Mouse (Mus musculus) megakaryocyte, embryonic 14.5 days (primary cell): Measurements from ENCODE around the gene Olfr70. TPM values are rescaled to one million over a fixed set of nuclear protein-coding genes. Genes with fewer than 3 reads are reported as not detected.

ENCODE experiments used
- H3K27me3 ChIP-seq: replicated peaks from 2 replicates; pipeline ENCODE3; 2012; ENCODE audit warnings: inconsistent platforms
- H3K36me3 ChIP-seq: replicated peaks from 2 replicates; pipeline ENCODE3; 2012; ENCODE audit warnings: low read length, inconsistent platforms, mixed read lengths
- H3K4me1 ChIP-seq: 2 replicates; pipeline ENCODE4 v1.6.1; 2012; ENCODE audit warnings: inconsistent platforms
- H3K4me3 ChIP-seq: replicated peaks from 2 replicates; pipeline ENCODE3; 2012; ENCODE audit warnings: moderate library complexity, mild to moderate bottlenecking, inconsistent platforms
- H3K9me3 ChIP-seq: 2 replicates; pipeline ENCODE4 v1.6.1; 2012; ENCODE audit warnings: inconsistent platforms
- FLI1 ChIP-seq: IDR thresholded peaks from 2 replicates; pipeline ENCODE4 v1.6.1; 2012; ENCODE audit warnings: low read length, inconsistent platforms, mixed read lengths
- GATA1 ChIP-seq: IDR thresholded peaks from 3 replicates; pipeline ENCODE4 v1.6.1; 2012; ENCODE audit warnings: mixed read lengths, low read length, inconsistent platforms, borderline replicate concordance
- polyA plus RNA-seq: library from polyadenylated mRNA; stranded (reverse); fragments of >175 nt; gene quantifications from 2 replicates; pipeline ENCODE4 v1.2.3, GENCODE M21; 2012; ENCODE audit warnings: low replicate concordance; ENCODE audit not compliant: insufficient read depth

Olfr70 gene
- polyA plus RNA-seq, 1 experiment: not detected

DNA sequence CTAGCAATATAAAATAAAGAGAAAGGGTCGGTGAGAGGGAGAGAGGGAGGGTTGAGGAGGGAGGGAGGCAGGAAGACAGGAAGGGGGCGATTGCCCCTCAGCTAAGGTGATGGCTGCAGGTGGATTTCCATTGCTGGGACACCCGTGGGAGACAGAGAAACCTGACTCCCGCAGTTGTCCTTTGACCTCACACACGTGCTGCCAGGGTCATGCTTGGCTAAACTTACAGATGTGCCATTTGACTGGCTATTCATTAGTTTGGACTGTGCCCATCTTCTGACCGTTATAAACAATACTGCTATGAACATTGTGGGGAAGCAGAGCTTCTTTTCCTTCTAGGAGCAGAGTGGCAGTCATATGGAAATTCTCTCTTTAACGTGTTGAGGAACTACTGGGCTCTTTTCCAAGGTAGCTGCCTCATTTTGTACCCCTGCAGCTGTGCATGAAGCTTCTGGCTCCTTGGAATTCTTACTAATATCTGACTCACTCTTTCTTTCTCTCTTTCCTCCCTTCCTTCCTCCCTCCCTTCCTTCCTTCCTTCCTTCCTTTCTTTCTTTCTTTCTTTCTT lies 13.1 kb upstream of the Olfr70 start:
- no peaks in the 10 kb centered on the region for H3K36me3 ChIP-seq
- H3K4me1 ChIP-seq: peaks cover 6% of the 10 kb centered on the region; the same call in 1 of the 2 replicates
- peaks cover 48% of the 10 kb centered on the region for H3K27me3 ChIP-seq
- H3K9me3 ChIP-seq: peaks cover 5% of the 10 kb centered on the region
- H3K4me3 ChIP-seq: no peak overlapping the region
- TF ChIP-seq FLI1 (no peak), GATA1 (no peak)

DNA sequence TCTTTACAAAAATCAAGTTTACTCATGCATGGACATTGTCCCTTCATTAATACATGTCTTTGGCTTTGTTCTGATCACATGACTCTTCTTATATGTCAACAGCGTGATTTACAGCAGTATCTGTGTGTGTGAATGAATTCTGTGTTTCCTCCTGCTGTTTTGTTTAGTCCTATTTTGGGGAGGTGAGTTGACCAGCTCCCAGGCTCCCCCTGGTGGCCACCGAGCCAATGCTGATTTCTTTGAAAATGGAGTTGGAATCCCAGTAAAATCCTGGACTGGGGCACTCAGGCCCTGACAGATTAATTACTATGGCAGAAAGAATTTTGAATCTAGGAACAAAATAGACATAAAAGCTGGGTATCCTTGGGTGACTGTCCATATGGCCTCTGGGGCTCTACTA lies 11.2 kb upstream of the Olfr70 start:
- no peaks in the 10 kb centered on the region for H3K36me3 ChIP-seq
- H3K4me3 ChIP-seq: no peak overlapping the region
- no peaks in the 10 kb centered on the region for H3K9me3 ChIP-seq
- H3K27me3 ChIP-seq: peaks cover 56% of the 10 kb centered on the region
- TF ChIP-seq GATA1 (no peak), FLI1 (no peak)
- peaks cover 6% of the 10 kb centered on the region; the same call in 1 of the 2 replicates for H3K4me1 ChIP-seq

DNA sequence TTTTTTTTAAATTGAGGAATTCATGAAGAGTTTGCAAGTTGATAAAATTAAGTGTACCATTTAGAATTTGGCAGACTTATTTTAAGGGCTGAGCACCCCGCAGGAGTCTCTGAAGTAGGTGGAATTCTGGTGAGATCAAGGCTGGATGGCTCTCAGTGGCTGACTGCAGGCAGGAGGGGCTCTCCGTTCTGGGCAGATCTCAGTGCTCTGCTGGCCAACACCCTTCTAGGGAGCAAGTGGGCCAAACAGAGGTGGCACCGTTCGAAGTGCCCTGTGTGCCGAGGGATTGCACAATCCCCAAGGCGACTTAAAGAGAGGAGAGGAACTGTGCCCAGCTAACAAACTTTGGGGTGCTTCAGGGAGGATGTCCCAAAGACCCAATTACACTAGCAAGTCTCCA lies 9.3 kb upstream of the Olfr70 start, which contains the start of gene Olfr71:
TSS of gene Olfr71 (minus strand) at position 387 of the 400 bp plus-strand sequence.
- H3K9me3 ChIP-seq: no peaks in the 10 kb centered on the region
- peaks cover 63% of the 10 kb centered on the region for H3K27me3 ChIP-seq
- no peak within 1 kb of the TSS for H3K4me3 ChIP-seq
- no peaks in the 10 kb centered on the region for H3K36me3 ChIP-seq
- no peak for TF ChIP-seq FLI1
- no peak for TF ChIP-seq GATA1
- H3K4me1 ChIP-seq: no peaks in the 10 kb centered on the region; the same call in 1 of the 2 replicates

DNA sequence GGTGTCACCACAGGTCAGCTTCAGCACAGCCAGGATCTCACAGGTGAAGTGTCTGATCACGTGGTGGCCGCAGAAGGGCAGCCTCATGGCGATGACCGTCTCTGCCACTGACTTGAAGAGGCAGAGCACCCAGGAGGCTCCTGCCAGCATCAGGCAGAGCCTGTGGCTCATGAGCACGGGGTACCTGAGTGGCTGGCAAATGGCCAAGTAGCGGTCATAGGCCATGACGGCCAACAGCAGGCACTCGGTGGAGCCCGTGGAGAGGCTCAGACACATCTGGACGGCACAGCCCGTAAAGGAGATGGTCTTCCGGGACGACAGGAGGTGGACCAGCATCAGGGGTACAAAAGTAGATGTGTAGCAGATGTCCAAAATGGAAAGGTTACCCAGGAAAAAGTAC lies 5.4 kb upstream of the Olfr70 start:
- TF ChIP-seq GATA1 (no peak), FLI1 (no peak)
- H3K4me1 ChIP-seq: no peaks in the 10 kb centered on the region; the same call in 1 of the 2 replicates
- no peaks in the 10 kb centered on the region for H3K9me3 ChIP-seq
- H3K4me3 ChIP-seq: peak overlapping the region; percentile 38
- no peaks in the 10 kb centered on the region for H3K36me3 ChIP-seq
- H3K27me3 ChIP-seq: peaks cover 62% of the 10 kb centered on the region

DNA sequence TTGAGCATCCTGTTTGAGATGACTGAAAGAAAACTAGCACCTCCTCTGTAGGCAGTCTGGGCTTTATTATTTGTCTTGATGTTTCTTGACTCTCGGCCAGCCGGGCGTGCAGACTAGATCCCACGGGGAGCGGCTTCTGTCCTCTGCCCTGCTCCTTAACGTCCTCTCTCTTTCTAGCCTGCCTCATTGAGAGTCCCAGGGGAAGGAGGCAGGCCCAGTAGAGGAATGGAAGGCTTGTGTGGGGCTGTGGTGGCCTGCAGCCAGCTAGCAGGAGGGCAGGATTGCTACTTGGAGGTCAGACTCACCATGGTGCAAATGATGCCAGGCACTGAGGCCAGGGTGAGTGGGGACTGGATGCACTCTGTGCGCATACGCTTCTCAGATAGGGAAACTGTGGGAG lies 3.2 kb upstream of the Olfr70 start:
- Histone ChIP-seq H3K4me1 (no peaks in the 10 kb centered on the region; the same call in 1 of the 2 replicates), H3K4me3 (no peak overlapping the region), H3K9me3 (no peaks in the 10 kb centered on the region), H3K27me3 (peaks cover 52% of the 10 kb centered on the region), H3K36me3 (no peaks in the 10 kb centered on the region)
- TF ChIP-seq FLI1 (no peak), GATA1 (no peak)

DNA sequence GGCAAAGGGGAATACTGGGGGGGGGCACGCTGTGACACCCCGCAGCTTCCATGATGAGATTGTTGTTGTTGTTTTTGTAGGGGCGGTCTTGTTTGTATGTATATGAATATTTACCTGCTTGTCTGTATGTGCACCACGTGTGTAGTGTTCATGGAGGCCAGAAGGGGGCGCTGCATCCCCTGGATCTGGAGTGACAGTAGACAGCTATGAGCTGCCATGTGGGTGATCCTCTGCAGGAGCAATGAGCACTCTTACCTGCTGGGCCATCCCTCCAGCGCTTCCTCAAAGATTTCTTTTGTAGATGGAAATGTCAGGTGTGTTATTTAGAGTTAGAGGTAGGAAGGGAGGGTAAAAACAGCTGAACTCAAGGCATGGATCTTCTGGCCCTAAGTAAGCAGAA lies 2.8 kb upstream of the Olfr70 start:
- Histone ChIP-seq H3K9me3 (no peaks in the 10 kb centered on the region), H3K27me3 (peaks cover 53% of the 10 kb centered on the region), H3K4me3 (no peak overlapping the region), H3K36me3 (no peaks in the 10 kb centered on the region), H3K4me1 (no peaks in the 10 kb centered on the region; the same call in 1 of the 2 replicates)
- TF ChIP-seq FLI1 (no peak), GATA1 (no peak)

DNA sequence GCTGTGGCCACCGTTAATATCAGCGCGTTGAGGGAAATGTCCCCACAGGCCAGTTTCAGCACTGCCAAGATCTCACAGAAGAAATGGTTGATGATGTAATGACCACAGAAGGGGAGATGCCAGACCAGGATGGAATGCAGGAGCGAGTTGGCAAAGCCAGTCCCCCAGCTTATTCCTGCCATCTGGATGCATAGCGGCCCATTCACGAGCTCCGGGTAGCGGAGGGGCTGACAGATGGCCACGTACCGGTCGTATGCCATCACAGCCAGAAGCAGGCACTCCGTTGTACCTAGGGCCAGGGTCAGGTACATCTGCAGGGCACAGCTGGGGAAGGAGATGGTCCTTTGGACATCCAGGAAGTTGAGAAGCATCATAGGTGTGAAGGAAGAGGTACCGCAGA lies 4.0 kb downstream of the Olfr70 start:
- peaks cover 44% of the 10 kb centered on the region for H3K4me1 ChIP-seq
- H3K36me3 ChIP-seq: no peaks in the 10 kb centered on the region
- peaks cover 36% of the 10 kb centered on the region for H3K27me3 ChIP-seq
- H3K9me3 ChIP-seq: no peaks in the 10 kb centered on the region
- H3K4me3 ChIP-seq: no peak overlapping the region
- TF ChIP-seq GATA1 (no peak), FLI1 (no peak)

DNA sequence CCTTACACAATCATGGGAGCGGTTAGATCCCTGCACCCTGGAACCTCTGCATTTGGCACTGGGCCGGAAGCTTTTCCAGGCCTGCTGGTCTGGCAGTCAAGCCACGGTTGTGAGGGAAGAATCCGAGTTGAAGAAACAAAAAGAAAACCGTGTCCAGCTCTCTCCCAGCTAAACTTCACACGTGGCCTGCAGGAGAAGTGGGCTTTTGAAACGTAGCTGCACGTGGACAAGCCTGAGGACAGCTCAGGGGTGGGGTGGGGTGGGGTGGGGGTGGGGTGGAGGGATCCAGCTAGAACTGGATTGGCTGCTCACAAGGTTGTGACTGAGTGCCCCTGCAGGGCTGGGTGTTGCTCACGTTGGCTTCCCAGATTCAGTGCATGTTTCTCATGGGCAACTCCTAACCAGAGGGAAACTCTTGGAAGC lies 5.3 kb downstream of the Olfr70 start:
- Histone ChIP-seq H3K36me3 (no peaks in the 10 kb centered on the region), H3K4me1 (peaks cover 44% of the 10 kb centered on the region), H3K9me3 (no peaks in the 10 kb centered on the region), H3K27me3 (peaks cover 44% of the 10 kb centered on the region), H3K4me3 (no peak overlapping the region)
- TF ChIP-seq GATA1 (no peak), FLI1 (no peak)

DNA sequence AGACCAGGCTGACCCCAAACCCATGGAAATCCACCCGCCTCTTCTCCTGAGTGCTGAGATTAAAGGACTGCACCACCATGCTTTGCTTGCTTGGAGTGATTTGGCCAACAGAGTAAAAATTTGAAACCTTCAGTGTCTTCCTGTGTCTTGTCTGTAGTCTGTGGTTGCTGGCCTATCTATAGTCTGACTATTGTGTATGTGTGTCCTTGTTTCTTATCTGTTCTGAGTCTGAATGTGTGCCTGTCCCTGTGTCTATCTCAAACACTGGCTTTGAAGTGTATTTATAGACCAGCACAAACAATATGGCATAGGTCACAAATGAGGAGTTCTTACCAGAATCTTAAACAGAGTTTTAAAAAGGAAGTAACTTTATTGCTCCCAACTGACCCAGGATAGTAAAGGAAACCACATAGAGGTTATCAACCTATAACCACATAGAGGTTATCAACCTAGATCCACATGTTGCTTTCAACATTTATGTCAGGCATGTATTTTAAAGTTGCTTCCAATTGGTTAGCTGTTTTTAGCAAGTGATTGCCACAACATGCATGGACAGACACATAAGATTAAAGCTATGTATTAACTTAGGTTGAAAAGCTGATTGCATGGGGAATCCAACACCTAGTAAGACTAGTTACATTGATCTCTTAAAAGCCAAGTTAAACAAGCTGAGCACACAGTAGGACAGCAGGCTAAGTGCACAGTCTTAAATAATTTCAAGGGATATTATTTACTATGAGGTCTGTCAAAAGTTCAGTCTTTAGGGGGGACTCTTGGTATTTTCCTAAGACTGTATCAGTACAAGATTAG lies 6.0 kb downstream of the Olfr70 start:
- H3K4me3 ChIP-seq: no peak overlapping the region
- no peaks in the 10 kb centered on the region for H3K9me3 ChIP-seq
- H3K4me1 ChIP-seq: peaks cover 44% of the 10 kb centered on the region
- H3K27me3 ChIP-seq: peaks cover 48% of the 10 kb centered on the region
- no peaks in the 10 kb centered on the region for H3K36me3 ChIP-seq
- TF ChIP-seq FLI1: no peak
- no peak for TF ChIP-seq GATA1

DNA sequence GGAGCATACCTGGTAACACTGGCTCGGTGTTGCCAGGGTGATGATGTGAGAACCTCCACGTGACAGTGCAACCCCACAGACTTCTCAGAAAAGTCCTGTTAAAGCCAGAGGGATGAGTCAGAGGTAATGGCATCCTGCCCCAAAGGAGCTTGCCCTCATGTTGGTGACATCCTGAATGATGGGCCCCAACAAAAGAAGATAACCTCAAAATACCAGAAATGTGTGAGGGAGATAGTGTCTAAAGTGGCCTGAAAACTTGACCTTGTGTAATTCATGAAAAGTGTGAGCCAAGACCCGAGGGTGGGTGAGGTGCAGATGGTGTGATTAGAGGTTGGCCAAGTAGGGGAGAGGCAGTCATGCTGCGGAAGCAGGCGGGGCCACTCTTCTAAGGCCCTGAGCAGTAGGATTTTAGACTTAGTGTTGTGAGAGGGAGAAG lies 6.8 kb downstream of the Olfr70 start:
- Histone ChIP-seq H3K36me3 (no peaks in the 10 kb centered on the region), H3K27me3 (peaks cover 48% of the 10 kb centered on the region), H3K4me3 (peak overlapping the region; percentile 39), H3K4me1 (peaks cover 44% of the 10 kb centered on the region), H3K9me3 (no peaks in the 10 kb centered on the region)
- TF ChIP-seq FLI1 (no peak), GATA1 (no peak)
